Mouse (Mus musculus) gastrocnemius, postnatal 14 days (tissue): ENCODE measurements around the gene Snx19. TPM values are rescaled to one million over a fixed set of nuclear protein-coding genes. Genes with fewer than 3 reads are reported as not detected.
A peak's percentile ranks its signal among the peaks of the same experiment; 100 is the strongest.

ENCODE experiments used
- DNase-seq: peaks from one replicate; pipeline ENCODE4 v3.0.0; 2021; ENCODE audit warnings: mixed read lengths
- intact Hi-C: fragments of 180-260 bp; cut with DNase I; formaldehyde crosslinking; loops from one replicate; pipeline ENCODE4 v1.15.1; 2025; ENCODE audit warnings: low total_unique reads
- total RNA-seq, 2 experiments: library from RNA; stranded (reverse); gene quantifications; 2 replicates each; pipeline ENCODE4 v1.2.3; 2021

Gene Snx19
- total RNA-seq, 2 experiments from 2014 or later = 17.6 to 18.7 TPM

GRCm38 (mm10) chr9:30464661-30465060 is 37.8 kb downstream of the Snx19 start:
- intact Hi-C loops = no loop called here
- no peak for DNase-seq

GRCm38 (mm10) chr9:30480043-30480442 is 53.1 kb downstream of the Snx19 start:
- intact Hi-C loops = loop anchor here (10.0 kb wide), 1 partner anchor 605 kb away; no protein-coding TSS in a partner anchor
- DNase-seq = no peak

GRCm38 (mm10) chr9:30480464-30480863 is 53.6 kb downstream of the Snx19 start:
- intact Hi-C loops = loop anchor here (10.0 kb wide), 1 partner anchor 604 kb away; no protein-coding TSS in a partner anchor
- DNase-seq = peak; percentile 92

- intact Hi-C loops = loop anchor here (2.0 to 10.0 kb wide), 2 partner anchors 453 to 603 kb away; no protein-coding TSS in a partner anchor
- DNase-seq = no peak
Observed at GRCm38 (mm10) chr9:30482116-30482515, 55.2 kb downstream of the Snx19 start.

GRCm38 (mm10) chr9:30484183-30484582 is 57.3 kb downstream of the Snx19 start:
- DNase-seq = no peak
- intact Hi-C loops = loop anchor here (10.0 kb wide), 1 partner anchor 601 kb away; no protein-coding TSS in a partner anchor

GRCm38 (mm10) chr9:30485161-30485560 is 58.3 kb downstream of the Snx19 start:
- no peak for DNase-seq
- intact Hi-C loops = loop anchor here (10.0 kb wide), 1 partner anchor 600 kb away; no protein-coding TSS in a partner anchor

- no peak for DNase-seq
- intact Hi-C loops = loop anchor here (10.0 kb wide), 1 partner anchor 596 kb away; no protein-coding TSS in a partner anchor
Observed at GRCm38 (mm10) chr9:30488384-30488783, 61.5 kb downstream of the Snx19 start.

- intact Hi-C loops = no loop called here
- no peak for DNase-seq
Observed at GRCm38 (mm10) chr9:30494446-30494845, 67.5 kb downstream of the Snx19 start.

GRCm38 (mm10) chr9:30508966-30509365 is 82.1 kb downstream of the Snx19 start:
- peak; percentile 17 for DNase-seq
- intact Hi-C loops = no loop called here

GRCm38 (mm10) chr9:30515953-30516352 is 89.0 kb downstream of the Snx19 start:
- intact Hi-C loops = no loop called here
- DNase-seq = no peak
